Mouse (Mus musculus) liver, postnatal 0 days (tissue): ENCODE results near the gene Ttc23.

ENCODE experiments used
- CTCF ChIP-seq: sonication (generic); IDR thresholded peaks from 2 replicates; pipeline ENCODE4 v1.5.1; 2016; ENCODE audit warnings: antibody characterized with exemption, low read depth
- EP300 ChIP-seq: IDR thresholded peaks from 2 replicates; pipeline ENCODE4 v1.6.1; 2016; ENCODE audit warnings: antibody characterized with exemption, low read depth, mild to moderate bottlenecking

DNA sequence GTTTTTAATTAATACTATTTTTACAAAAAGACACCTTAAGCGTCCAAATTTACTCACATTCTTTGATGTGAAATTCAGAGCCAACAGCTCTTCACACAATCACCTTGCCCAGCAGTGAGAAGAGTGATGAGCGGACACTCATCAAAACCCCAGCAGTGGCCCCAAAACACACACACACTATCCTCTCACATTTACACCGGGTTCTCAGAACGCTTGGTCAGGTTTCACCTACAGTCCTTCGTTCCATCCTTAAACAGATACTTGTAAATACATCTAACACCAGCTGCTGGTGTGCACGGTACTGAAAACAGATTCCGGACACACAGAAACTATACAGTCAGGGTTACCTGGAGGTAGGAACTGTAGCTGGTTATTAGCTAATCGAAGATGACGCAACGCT is 29.6 kb upstream of the Ttc23 start:
- no peak for TF ChIP-seq CTCF
- TF ChIP-seq EP300, result no peak
